Mouse (Mus musculus) heart, adult 2 months (tissue): ENCODE data around the gene Gm17482. TPM values are rescaled to one million over a fixed set of nuclear protein-coding genes. Genes with fewer than 3 reads are reported as not detected.
"Not testable (repeated sequence)": the region's sequence is repeated elsewhere in the genome, so short reads cannot be mapped to it uniquely, and the experiment has no call there.

ENCODE experiments used
- DNase-seq, 2 experiments: peaks; one replicate each; pipeline ENCODE4 v3.0.0; 2021
- H3K27ac ChIP-seq: fragments of 200-600 bp; 2 replicates; pipeline ENCODE4 v1.8.1; 2022
- H3K27me3 ChIP-seq: fragments of 200-500 bp; 2 replicates; pipeline ENCODE4 v1.6.1; 2012; ENCODE audit warnings: mild to moderate bottlenecking, low read length, inconsistent platforms, mixed read lengths; ENCODE audit not compliant: control insufficient read depth, insufficient read depth
- H3K36me3 ChIP-seq: fragments of 200-500 bp; 2 replicates; pipeline ENCODE4 v1.6.1; 2012; ENCODE audit warnings: low read length, inconsistent platforms; ENCODE audit not compliant: control insufficient read depth, insufficient read depth
- H3K4me1 ChIP-seq: fragments of 200-500 bp; 2 replicates; pipeline ENCODE4 v1.6.1; 2011; ENCODE audit warnings: low read length; ENCODE audit not compliant: control insufficient read depth, insufficient read depth
- H3K4me3 ChIP-seq: fragments of 200-600 bp; 2 replicates; pipeline ENCODE4 v1.8.1; 2022
- H3K79me2 ChIP-seq: fragments of 200-500 bp; replicated peaks from 2 replicates; pipeline ENCODE4 v1.6.1; 2012; ENCODE audit warnings: mild to moderate bottlenecking, inconsistent platforms, low read length, moderate library complexity, mixed read lengths; ENCODE audit not compliant: control insufficient read depth, insufficient read depth
- H3K9ac ChIP-seq: fragments of 200-500 bp; 2 replicates; pipeline ENCODE4 v1.6.1; 2012; ENCODE audit warnings: low read depth, mild to moderate bottlenecking, control low read depth, inconsistent platforms, low read length, mixed read lengths
- CTCF ChIP-seq: fragments of 200-600 bp; IDR thresholded peaks from 2 replicates; pipeline ENCODE4 v1.8.1; 2022; ENCODE audit warnings: antibody characterized with exemption, mild to moderate bottlenecking, moderate library complexity
- EP300 ChIP-seq: fragments of 200-500 bp; IDR thresholded peaks from 2 replicates; pipeline ENCODE4 v1.6.1; 2011; ENCODE audit warnings: low read depth, low read length, control low read depth; ENCODE audit not compliant: insufficient read depth
- POLR2A ChIP-seq: fragments of 200-500 bp; IDR thresholded peaks from 2 replicates; pipeline ENCODE4 v1.6.1; 2011; ENCODE audit warnings: mild to moderate bottlenecking, low read depth, low read length, control low read depth; ENCODE audit not compliant: insufficient read depth
- WGBS: fragments of 180-500 bp; shearing (Covaris S2); methylation state at CpG from one replicate; pipeline ENCODE4 v1.1.7; 2018; 5-methylcytosine and 5-hydroxymethylcytosine counted together
- intact Hi-C: fragments of 180-260 bp; cut with DNase I; formaldehyde crosslinking; loops from one replicate; pipeline ENCODE4 v1.15.1; 2025
- polyA plus RNA-seq: library from polyadenylated mRNA; depleted of rRNA; stranded (reverse); fragments of >200 nt; gene quantifications from 2 replicates; pipeline ENCODE4 v1.2.3, GENCODE M21; 2012
- total RNA-seq, 2 experiments: library from RNA; stranded (reverse); gene quantifications; 2 replicates each; pipeline ENCODE4 v1.2.3; 2021

The Gm17482 gene
- total and polyA plus RNA-seq, 3 experiments, result not detected

DNA sequence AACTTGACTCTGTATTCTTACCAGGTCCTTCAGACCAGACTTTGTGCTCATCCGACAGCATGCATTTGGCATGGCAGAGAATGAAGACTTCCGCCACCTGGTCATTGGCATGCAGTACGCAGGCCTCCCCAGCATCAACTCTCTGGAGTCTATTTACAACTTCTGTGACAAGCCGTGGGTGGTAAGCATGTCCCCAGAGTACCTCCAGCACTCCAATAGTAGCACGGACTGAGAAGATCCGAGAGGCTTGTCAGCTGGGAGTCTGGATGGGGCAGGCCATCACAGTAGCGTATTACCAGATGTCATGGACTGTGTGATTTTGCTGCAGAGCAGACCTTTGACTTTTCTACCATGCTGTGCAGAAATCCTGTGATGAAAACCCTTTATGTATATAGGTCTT, 12.2 kb downstream of the Gm17482 start:
- H3K9ac ChIP-seq, result 0 out of 2 replicates have a peak overlapping the region, but pooled peaks have one; percentile 22
- H3K4me3 ChIP-seq, result no peak overlapping the region
- H3K27ac ChIP-seq, result peak overlapping the region; percentile 89
- peaks cover 32% of the 10 kb centered on the region for H3K36me3 ChIP-seq
- no peaks in the 10 kb centered on the region for H3K79me2 ChIP-seq
- TF ChIP-seq EP300 (no peak), POLR2A (no peak), CTCF (no peak)
- 76% methylated on average over 7 of the region's 7 CpGs for WGBS
- peaks cover 34% of the 10 kb centered on the region for H3K4me1 ChIP-seq
- intact Hi-C loops, result loop anchor here (10.0 kb wide), 1 partner anchor 765 kb away; no protein-coding TSS in a partner anchor
- H3K27me3 ChIP-seq, result no peaks in the 10 kb centered on the region
- DNase-seq, result no peak

DNA sequence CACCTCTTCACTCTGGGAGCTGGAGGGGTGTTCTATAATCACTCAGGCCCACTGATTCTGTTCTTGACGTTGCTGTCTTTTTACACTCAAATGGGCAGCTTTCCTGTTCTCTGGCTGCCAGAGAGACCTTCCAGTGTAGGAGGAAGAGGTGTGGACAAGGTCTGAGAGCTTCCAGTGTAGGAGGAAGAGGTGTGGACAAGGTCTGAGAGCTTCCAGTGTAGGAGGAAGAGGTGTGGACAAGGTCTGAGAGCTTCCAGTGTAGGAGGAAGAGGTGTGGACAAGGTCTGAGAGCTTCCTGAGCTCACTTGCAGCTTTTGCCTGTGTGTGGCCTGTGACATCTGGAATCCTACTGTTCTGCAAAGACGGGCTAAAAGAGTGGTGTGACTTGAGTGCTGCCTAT, 13.3 kb downstream of the Gm17482 start:
- TF ChIP-seq POLR2A, result peak; percentile 94
- TF ChIP-seq EP300, result peak; percentile 97
- WGBS, result 14% methylated on average over 2 of the region's 2 CpGs
- Histone ChIP-seq H3K27ac (peak overlapping the region; percentile 89), H3K4me3 (peak overlapping the region; percentile 15; the same call in 1 of the 2 replicates), H3K4me1 (peaks cover 34% of the 10 kb centered on the region), H3K9ac (peak overlapping the region; percentile 66), H3K36me3 (peaks cover 36% of the 10 kb centered on the region)
- H3K79me2 ChIP-seq, H3K27me3 ChIP-seq: not testable (repeated sequence)
- intact Hi-C loops, result loop anchor here (1.0 kb wide), 1 partner anchor 9 kb away; no protein-coding TSS in a partner anchor
- DNase-seq, result peak in 1 of 2 experiments; percentile 33

DNA sequence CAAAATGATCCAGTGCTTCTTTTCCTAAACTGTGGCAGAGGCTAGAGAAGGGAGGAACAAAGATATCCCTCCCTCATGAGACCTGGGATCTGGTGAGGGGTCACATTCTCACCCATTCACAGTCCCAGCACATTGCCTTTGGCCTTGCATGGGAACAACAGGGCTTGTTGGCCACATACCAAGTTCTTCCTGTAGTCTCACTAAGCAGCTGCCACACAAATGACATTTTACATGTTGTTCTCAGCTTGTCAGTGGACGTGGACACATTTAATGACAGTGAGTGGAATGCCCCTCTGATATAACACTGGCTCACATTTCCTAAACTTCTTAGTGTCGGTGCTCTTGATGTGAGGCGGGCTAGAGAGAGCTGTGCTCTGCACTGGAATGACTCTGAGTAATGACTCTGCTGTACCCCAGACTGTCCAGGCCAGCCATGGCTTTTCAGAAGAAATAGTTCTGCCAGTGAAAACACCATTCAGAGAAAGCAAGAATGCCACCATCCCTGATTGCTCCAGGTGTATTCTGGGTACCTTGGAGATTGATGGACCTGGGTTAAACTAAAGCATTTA, 14.1 kb downstream of the Gm17482 start:
- Histone ChIP-seq H3K27ac (peak overlapping the region; percentile 79), H3K27me3 (no peaks in the 10 kb centered on the region), H3K79me2 (no peaks in the 10 kb centered on the region), H3K4me3 (peak overlapping the region; percentile 15; the same call in 1 of the 2 replicates), H3K36me3 (peaks cover 36% of the 10 kb centered on the region), H3K9ac (peak overlapping the region; percentile 21), H3K4me1 (peaks cover 36% of the 10 kb centered on the region)
- no peak for TF ChIP-seq POLR2A
- 0 out of 2 replicates have a peak, but pooled peaks have one; percentile 17 for TF ChIP-seq EP300
- TF ChIP-seq CTCF, result no peak
- intact Hi-C loops, result no loop called here
- WGBS, result 33% methylated on average over 3 of the region's 3 CpGs
- DNase-seq, result no peak

DNA sequence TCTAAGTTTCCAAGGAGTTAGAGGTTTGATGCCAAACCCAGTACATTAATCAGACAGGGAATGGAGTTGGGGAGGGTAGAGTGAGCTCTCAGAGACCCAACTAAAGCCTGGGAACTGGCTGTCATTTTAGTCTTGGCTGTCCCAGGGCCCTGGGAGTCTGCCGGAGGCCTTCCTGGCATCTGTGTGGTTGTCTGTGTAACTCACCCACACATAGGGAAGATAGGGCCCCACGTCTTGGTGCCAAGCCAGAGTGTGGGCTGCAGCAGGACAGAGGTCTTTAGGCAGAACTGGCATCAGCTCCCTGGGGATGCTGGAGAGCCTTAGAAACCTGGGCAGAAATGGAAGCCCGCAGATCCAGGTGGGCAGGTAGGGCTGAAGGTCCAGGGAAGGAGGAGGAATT, 14.8 kb downstream of the Gm17482 start:
- Histone ChIP-seq H3K36me3 (peaks cover 38% of the 10 kb centered on the region), H3K27ac (peak overlapping the region; percentile 79), H3K4me3 (no peak overlapping the region), H3K4me1 (peaks cover 37% of the 10 kb centered on the region), H3K27me3 (no peaks in the 10 kb centered on the region), H3K79me2 (no peaks in the 10 kb centered on the region), H3K9ac (peak overlapping the region; percentile 28)
- DNase-seq, result no peak
- TF ChIP-seq POLR2A, result peak; percentile 9; the same call in 1 of the 2 replicates
- TF ChIP-seq EP300, result no peak
- 59% methylated on average over 3 of the region's 3 CpGs for WGBS
- intact Hi-C loops, result no loop called here

DNA sequence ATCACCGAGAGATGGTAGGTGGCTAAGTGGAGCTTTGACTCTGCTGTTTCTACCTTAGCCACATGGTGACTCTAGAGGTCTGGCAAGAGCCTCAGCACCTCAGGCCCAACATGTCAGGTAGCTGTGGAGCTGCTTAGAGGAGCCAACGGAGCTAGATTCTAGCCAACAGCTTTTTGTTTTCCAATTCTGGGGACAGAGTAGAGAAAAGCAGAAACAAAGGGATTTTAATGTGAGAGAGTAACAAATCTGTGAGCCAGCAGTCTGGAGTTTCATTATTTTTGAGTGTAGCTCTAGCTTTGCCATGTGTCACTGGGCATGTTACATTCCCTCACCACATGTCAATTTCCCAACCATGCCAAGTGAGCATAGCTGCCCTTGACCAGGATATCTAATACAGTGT, 17.1 kb downstream of the Gm17482 start:
- intact Hi-C loops, result no loop called here
- H3K27me3 ChIP-seq, result no peaks in the 10 kb centered on the region
- no peak overlapping the region for H3K4me3 ChIP-seq
- DNase-seq, result no peak
- H3K4me1 ChIP-seq, result peaks cover 23% of the 10 kb centered on the region
- WGBS, result 74% methylated on average over 2 of the region's 2 CpGs
- no peak overlapping the region for H3K27ac ChIP-seq
- H3K9ac ChIP-seq, result no peak overlapping the region
- H3K36me3 ChIP-seq, result peaks cover 34% of the 10 kb centered on the region
- TF ChIP-seq CTCF, result no peak
- no peak for TF ChIP-seq EP300
- no peak for TF ChIP-seq POLR2A
- H3K79me2 ChIP-seq, result no peaks in the 10 kb centered on the region

DNA sequence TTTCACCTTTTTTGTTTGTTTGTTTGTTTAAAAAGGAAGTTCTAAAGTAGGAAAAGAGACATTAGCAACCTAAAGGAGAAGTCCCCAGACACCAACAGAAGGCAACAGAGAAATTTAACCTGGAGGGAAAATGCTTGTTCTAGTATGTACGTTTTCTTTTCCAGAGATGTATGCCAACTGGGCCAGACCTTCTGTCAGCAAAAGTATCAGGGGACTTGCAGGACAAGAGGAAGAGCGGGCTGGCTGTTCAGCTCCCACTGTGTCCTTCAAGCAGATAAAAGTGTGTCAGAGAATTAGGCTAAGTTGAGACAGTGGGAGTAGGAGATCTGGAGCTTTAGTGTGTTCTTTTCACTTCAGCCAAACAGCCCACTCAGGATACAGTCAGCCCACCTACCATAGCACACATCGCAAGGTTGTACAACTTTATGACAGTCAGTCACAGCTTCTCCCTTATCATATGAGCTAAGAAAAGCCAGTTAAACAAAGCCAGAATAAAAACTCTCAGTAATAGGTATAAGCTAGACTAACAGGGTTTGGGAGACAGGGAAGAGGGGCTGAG, 18.4 kb downstream of the Gm17482 start:
- 63% methylated on average over 3 of the region's 3 CpGs for WGBS
- TF ChIP-seq EP300, result no peak
- TF ChIP-seq POLR2A, result no peak
- TF ChIP-seq CTCF, result no peak
- H3K79me2 ChIP-seq, result no peaks in the 10 kb centered on the region
- no peaks in the 10 kb centered on the region for H3K27me3 ChIP-seq
- DNase-seq, result no peak
- H3K36me3 ChIP-seq, result peaks cover 30% of the 10 kb centered on the region
- no peak overlapping the region for H3K4me3 ChIP-seq
- peaks cover 15% of the 10 kb centered on the region for H3K4me1 ChIP-seq
- no peak overlapping the region for H3K27ac ChIP-seq
- H3K9ac ChIP-seq, result no peak overlapping the region
- intact Hi-C loops, result no loop called here
